Mouse (Mus musculus): ENCODE results near the gene Sirt7. TPM values are rescaled to one million over a fixed set of nuclear protein-coding genes. Genes with fewer than 3 reads are reported as not detected.
A peak's percentile ranks its signal among the peaks of the same experiment; 100 is the strongest.

Sirt7 gene
- polyA plus RNA-seq, 1 experiment from 2014 or later, result 17.6 TPM

DNA sequence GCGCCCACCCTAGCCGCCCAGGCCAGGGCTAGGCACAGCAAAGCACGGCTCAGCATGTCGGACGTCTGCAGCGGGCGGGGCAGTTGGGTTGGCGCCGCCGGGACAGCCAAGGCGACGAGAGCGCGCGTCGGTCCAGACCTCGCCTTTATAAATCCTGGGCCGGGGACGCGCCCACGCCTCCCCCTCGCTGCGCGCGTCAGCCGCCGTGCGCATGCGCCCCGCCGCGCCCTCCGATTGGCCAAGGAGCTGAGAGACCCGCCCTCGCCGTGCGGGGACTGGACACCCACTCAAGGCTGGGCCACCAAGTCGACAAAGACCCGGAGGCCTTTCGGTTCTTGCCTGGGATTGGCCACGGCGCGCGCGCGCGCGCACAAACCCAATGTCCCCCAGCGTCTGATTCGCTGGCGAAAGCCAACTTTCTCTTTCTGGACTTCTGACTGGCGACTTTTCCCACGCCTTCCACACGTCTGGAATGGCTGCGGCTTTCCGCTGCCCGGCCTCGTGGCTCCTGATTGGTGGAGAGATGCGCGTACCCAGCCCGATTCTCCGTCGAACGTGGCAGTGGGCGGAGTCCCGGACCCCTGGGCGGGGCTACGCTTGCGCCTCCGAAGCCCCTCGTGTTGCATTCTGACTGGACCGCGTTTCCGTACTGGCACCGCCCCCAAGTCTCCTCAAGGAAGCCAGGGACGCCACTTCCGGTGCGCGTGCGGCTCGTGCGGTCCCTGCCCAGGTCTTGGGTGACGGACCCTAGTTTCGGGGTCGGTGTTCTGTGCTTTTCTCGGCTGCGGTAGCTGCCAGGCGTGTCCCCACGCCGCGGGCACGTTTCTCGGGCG is 52.1 kb downstream of the Sirt7 start, which contains the start of gene P4hb:
Gene P4hb, minus strand, starts transcription at position 502 of the 833 bp plus-strand sequence.
- Histone ChIP-seq H3K27ac (peak within 1 kb of the TSS; percentile 96), H3K9me3 (replicated peaks) (no peaks in the 10 kb centered on the region), H3K36me3 (peaks cover 39% of the 10 kb centered on the region), H3K4me1 (replicated peaks) (peaks cover 22% of the 10 kb centered on the region), H3K9ac (peak within 1 kb of the TSS; percentile 93), H3K27me3 (no peaks in the 10 kb centered on the region), H3K4me3 (peak within 1 kb of the TSS; percentile 93), H3K4me2 (peak within 1 kb of the TSS; percentile 83)
- under 1% methylated on average over 87 of the region's 94 CpGs for WGBS
- peak; percentile 97 for ATAC-seq (replicated peaks; ENCODE audit: insufficient number of reproducible peaks, insufficient read depth, low FRiP score, low read depth)

- peak overlapping the region; percentile 93 for H3K9ac ChIP-seq
- H3K4me3 ChIP-seq, result peak overlapping the region; percentile 93
- peak; percentile 16 for ATAC-seq (replicated peaks; ENCODE audit: insufficient number of reproducible peaks, insufficient read depth, low FRiP score, low read depth)
- under 1% methylated on average over 24 of the region's 24 CpGs for WGBS
- H3K4me1 ChIP-seq (replicated peaks), result peaks cover 22% of the 10 kb centered on the region
- peak overlapping the region; percentile 70 for H3K4me2 ChIP-seq
- peak overlapping the region; percentile 89 for H3K27ac ChIP-seq
- no peaks in the 10 kb centered on the region for H3K27me3 ChIP-seq
- no peaks in the 10 kb centered on the region for H3K9me3 ChIP-seq (replicated peaks)
- peaks cover 39% of the 10 kb centered on the region for H3K36me3 ChIP-seq
These were observed 52.7 kb downstream of the Sirt7 start for GRCm38 (mm10) chr11:120572417-120572751.

GRCm38 (mm10) chr11:120571754-120572416 is 53.2 kb downstream of the Sirt7 start:
- Histone ChIP-seq H3K9ac (peak overlapping the region; percentile 93), H3K4me1 (replicated peaks) (peaks cover 22% of the 10 kb centered on the region), H3K4me3 (peak overlapping the region; percentile 93), H3K27ac (peak overlapping the region; percentile 89), H3K9me3 (replicated peaks) (no peaks in the 10 kb centered on the region), H3K27me3 (no peaks in the 10 kb centered on the region), H3K36me3 (peaks cover 40% of the 10 kb centered on the region), H3K4me2 (peak overlapping the region; percentile 70)
- ATAC-seq (replicated peaks; ENCODE audit: insufficient number of reproducible peaks, insufficient read depth, low FRiP score, low read depth), result no peak
- WGBS, result 4% methylated on average over 11 of the region's 11 CpGs

DNA sequence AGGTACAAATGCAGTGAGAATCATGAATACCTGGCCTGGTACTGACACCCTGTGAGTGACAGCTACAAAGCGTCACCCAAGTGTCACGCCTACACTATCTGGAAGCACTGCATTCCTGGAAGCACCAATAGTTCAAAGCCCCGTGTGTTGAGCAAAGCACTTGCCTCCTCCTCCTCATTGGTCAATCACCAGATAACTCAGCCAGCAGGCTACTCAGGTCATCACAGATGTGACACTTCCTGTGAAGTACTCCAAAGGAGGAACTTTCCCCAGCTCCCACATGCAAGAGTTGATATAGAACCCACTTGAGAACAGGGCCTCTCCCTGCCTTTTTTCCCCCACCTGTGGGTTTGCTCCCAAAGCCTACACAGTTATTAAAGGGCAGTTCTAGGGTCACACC is 53.9 kb downstream of the Sirt7 start:
- Histone ChIP-seq H3K9me3 (replicated peaks) (no peaks in the 10 kb centered on the region), H3K4me2 (peak overlapping the region; percentile 70), H3K4me1 (replicated peaks) (peaks cover 22% of the 10 kb centered on the region), H3K36me3 (peaks cover 48% of the 10 kb centered on the region), H3K27ac (no peak overlapping the region), H3K4me3 (peak overlapping the region; percentile 93), H3K27me3 (no peaks in the 10 kb centered on the region), H3K9ac (peak overlapping the region; percentile 93)
- 39% methylated on average over 3 of the region's 3 CpGs for WGBS
- ATAC-seq (replicated peaks; ENCODE audit: insufficient number of reproducible peaks, insufficient read depth, low FRiP score, low read depth), result no peak

Small RNAs within 50 kb of the gene (microRNA-seq; reads per million reads assigned to microRNA genes)
- not detected for gene Mir6936

Other genes starting within 250 kb of the Sirt7 start
- gene Faap100, start 246.5 kb downstream of the Sirt7 start, polyA plus RNA-seq (2015; fragmentation: Nextera tagmentation; extraction: Ambion mirVana), result 27.0 and 38.0 TPM in 2 replicates
- gene Nploc4, start 187.5 kb downstream of the Sirt7 start, polyA plus RNA-seq (2015; fragmentation: Nextera tagmentation; extraction: Ambion mirVana), result 22.5 and 30.3 TPM in 2 replicates
- gene Tspan10, start 182.6 kb downstream of the Sirt7 start, polyA plus RNA-seq (2015; fragmentation: Nextera tagmentation; extraction: Ambion mirVana), result 0.09 TPM in 1 of 2 replicates, not detected in the other
- 0.14 and 0.29 TPM in 2 replicates for gene Pde6g, start 171.7 kb downstream of the Sirt7 start, polyA plus RNA-seq (2015; fragmentation: Nextera tagmentation; extraction: Ambion mirVana)
- 18.1 and 21.4 TPM in 2 replicates for gene Oxld1, start 167.2 kb downstream of the Sirt7 start, polyA plus RNA-seq (2015; fragmentation: Nextera tagmentation; extraction: Ambion mirVana)
- gene Ccdc137, start 167.1 kb downstream of the Sirt7 start, polyA plus RNA-seq (2015; fragmentation: Nextera tagmentation; extraction: Ambion mirVana), result 22.1 and 26.5 TPM in 2 replicates
- gene Arl16, start 157.6 kb downstream of the Sirt7 start, polyA plus RNA-seq (2015; fragmentation: Nextera tagmentation; extraction: Ambion mirVana), result 26.7 and 37.5 TPM in 2 replicates
- 203 and 218 TPM in 2 replicates for gene Mrpl12, start 140.6 kb downstream of the Sirt7 start, polyA plus RNA-seq (2015; fragmentation: Nextera tagmentation; extraction: Ambion mirVana)
- 32.1 and 45.0 TPM in 2 replicates for gene Slc25a10, start 133.4 kb downstream of the Sirt7 start, polyA plus RNA-seq (2015; fragmentation: Nextera tagmentation; extraction: Ambion mirVana)
- 2.7 and 2.8 TPM in 2 replicates for gene Gcgr, start 94.5 kb downstream of the Sirt7 start, polyA plus RNA-seq (2015; fragmentation: Nextera tagmentation; extraction: Ambion mirVana)
- 119 and 143 TPM in 2 replicates for gene Mcrip1, start 75.5 kb downstream of the Sirt7 start, polyA plus RNA-seq (2015; fragmentation: Nextera tagmentation; extraction: Ambion mirVana)
- 0.50 and 7.6 TPM in 2 replicates for gene Ppp1r27, start 74.1 kb downstream of the Sirt7 start, polyA plus RNA-seq (2015; fragmentation: Nextera tagmentation; extraction: Ambion mirVana)
- 357 and 484 TPM in 2 replicates for gene P4hb, start 52.0 kb downstream of the Sirt7 start, polyA plus RNA-seq (2015; fragmentation: Nextera tagmentation; extraction: Ambion mirVana)
- gene Arhgdia, start 43.6 kb downstream of the Sirt7 start, polyA plus RNA-seq (2015; fragmentation: Nextera tagmentation; extraction: Ambion mirVana), result 345 and 458 TPM in 2 replicates
- gene Alyref, start 26.9 kb downstream of the Sirt7 start, polyA plus RNA-seq (2015; fragmentation: Nextera tagmentation; extraction: Ambion mirVana), result 238 and 262 TPM in 2 replicates
- 175 and 182 TPM in 2 replicates for gene Anapc11, start 26.8 kb downstream of the Sirt7 start, polyA plus RNA-seq (2015; fragmentation: Nextera tagmentation; extraction: Ambion mirVana)
- gene Npb, start 16.8 kb downstream of the Sirt7 start, polyA plus RNA-seq (2015; fragmentation: Nextera tagmentation; extraction: Ambion mirVana), result 11.7 and 13.0 TPM in 2 replicates
- 80.3 and 111 TPM in 2 replicates for gene Pcyt2, start 7.3 kb downstream of the Sirt7 start, polyA plus RNA-seq (2015; fragmentation: Nextera tagmentation; extraction: Ambion mirVana)
- gene Mafg, start 8.4 kb upstream of the Sirt7 start, polyA plus RNA-seq (2015; fragmentation: Nextera tagmentation; extraction: Ambion mirVana), result 17.8 and 21.2 TPM in 2 replicates
- gene Pycr1, start 18.5 kb upstream of the Sirt7 start, polyA plus RNA-seq (2015; fragmentation: Nextera tagmentation; extraction: Ambion mirVana), result 17.1 and 23.5 TPM in 2 replicates
- gene Myadml2, start 22.9 kb upstream of the Sirt7 start, polyA plus RNA-seq (2015; fragmentation: Nextera tagmentation; extraction: Ambion mirVana), result 13.2 and 15.4 TPM in 2 replicates
- gene Notum, start 35.9 kb upstream of the Sirt7 start, polyA plus RNA-seq (2015; fragmentation: Nextera tagmentation; extraction: Ambion mirVana), result 1.5 and 2.7 TPM in 2 replicates
- gene Aspscr1, start 47.7 kb upstream of the Sirt7 start, polyA plus RNA-seq (2015; fragmentation: Nextera tagmentation; extraction: Ambion mirVana), result 90.4 and 110 TPM in 2 replicates
- 105 and 111 TPM in 2 replicates for gene Cenpx, start 88.5 kb upstream of the Sirt7 start, polyA plus RNA-seq (2015; fragmentation: Nextera tagmentation; extraction: Ambion mirVana)
- gene Lrrc45, start 88.7 kb upstream of the Sirt7 start, polyA plus RNA-seq (2015; fragmentation: Nextera tagmentation; extraction: Ambion mirVana), result 27.5 and 36.8 TPM in 2 replicates
- gene Rac3, start 96.2 kb upstream of the Sirt7 start, polyA plus RNA-seq (2015; fragmentation: Nextera tagmentation; extraction: Ambion mirVana), result 7.8 and 17.0 TPM in 2 replicates
- gene Dcxr, start 102.0 kb upstream of the Sirt7 start, polyA plus RNA-seq (2015; fragmentation: Nextera tagmentation; extraction: Ambion mirVana), result 7.0 and 16.7 TPM in 2 replicates
- gene Cbr2, start 106.9 kb upstream of the Sirt7 start, polyA plus RNA-seq (2015; fragmentation: Nextera tagmentation; extraction: Ambion mirVana), result 11.4 and 46.0 TPM in 2 replicates
- 2.1 and 2.8 TPM in 2 replicates for gene Hmga1b, start 137.6 kb upstream of the Sirt7 start, polyA plus RNA-seq (2015; fragmentation: Nextera tagmentation; extraction: Ambion mirVana)
- 21.1 and 30.8 TPM in 2 replicates for gene Rfng, start 159.0 kb upstream of the Sirt7 start, polyA plus RNA-seq (2015; fragmentation: Nextera tagmentation; extraction: Ambion mirVana)
- gene Gps1, start 159.0 kb upstream of the Sirt7 start, polyA plus RNA-seq (2015; fragmentation: Nextera tagmentation; extraction: Ambion mirVana), result 113 and 134 TPM in 2 replicates
- 36.9 and 50.0 TPM in 2 replicates for gene Dus1l, start 171.2 kb upstream of the Sirt7 start, polyA plus RNA-seq (2015; fragmentation: Nextera tagmentation; extraction: Ambion mirVana)
- gene Fasn, start 199.3 kb upstream of the Sirt7 start, polyA plus RNA-seq (2015; fragmentation: Nextera tagmentation; extraction: Ambion mirVana), result 17.0 and 31.7 TPM in 2 replicates

Data from heart, embryonic 15.5 days (tissue).